Mouse (Mus musculus) myocyte (in vitro differentiated cells): Measurements from ENCODE around the gene Gsc.

Experiments used
- E2F4 ChIP-seq: IDR thresholded peaks from one replicate; pipeline ENCODE4 v1.6.1; 2011; ENCODE audit warnings: mild to moderate bottlenecking, control low read depth, moderate library complexity; ENCODE audit not compliant: insufficient read depth
- MAX ChIP-seq: IDR thresholded peaks from one replicate; pipeline ENCODE4 v1.6.1; 2011; ENCODE audit warnings: low read depth, mild to moderate bottlenecking, control low read depth
- MYOD1 ChIP-seq, 3 experiments: IDR thresholded peaks; one replicate each; pipeline ENCODE4 v1.6.1; 2011; ENCODE audit warnings: control low read depth in 2 of 3, low read depth in 2 of 3, mild to moderate bottlenecking in 2 of 3, moderate library complexity in 1 of 3; ENCODE audit not compliant: insufficient read length in 2 of 3, control insufficient read depth in 1 of 3
- MYOG ChIP-seq, 3 experiments: IDR thresholded peaks; one replicate each; pipeline ENCODE4 v1.6.1; 2011; ENCODE audit warnings: control low read depth in 2 of 3, low read depth in 2 of 3, mild to moderate bottlenecking in 2 of 3; ENCODE audit not compliant: insufficient read length in 2 of 3, control insufficient read depth in 1 of 3, insufficient read depth in 1 of 3
- POLR2A ChIP-seq: IDR thresholded peaks from one replicate; pipeline ENCODE4 v1.6.1; 2011; ENCODE audit warnings: low read depth, mild to moderate bottlenecking, control low read depth, moderate library complexity; ENCODE audit not compliant: insufficient read length
- REST ChIP-seq: IDR thresholded peaks from one replicate; pipeline ENCODE4 v1.6.1; 2011; ENCODE audit warnings: mild to moderate bottlenecking, control low read depth, moderate library complexity; ENCODE audit not compliant: insufficient read depth, insufficient read length
- USF1 ChIP-seq: IDR thresholded peaks from one replicate; pipeline ENCODE4 v1.6.1; 2011; ENCODE audit warnings: low read depth, mild to moderate bottlenecking, control low read depth, moderate library complexity

GRCm38 (mm10) chr12:104426915-104427314, 46.2 kb downstream of the Gsc start:
- TF ChIP-seq MAX (no peak), POLR2A (no peak), USF1 (no peak), REST (no peak), MYOG (IDR thresholded peaks at IDR 0.05; ENCODE audit: control insufficient read depth in 1 of 3, insufficient read depth in 1 of 3, insufficient read length in 2 of 3, low read depth in 2 of 3) (no peak), MYOD1 (IDR thresholded peaks at IDR 0.05; ENCODE audit: control insufficient read depth in 1 of 3, insufficient read length in 2 of 3, low read depth in 2 of 3) (no peak), E2F4 (no peak)
